Mouse (Mus musculus) right cerebral cortex, adult 18-20 months (tissue): ENCODE results near the gene Klhl5.

Experiments used
- DNase-seq: peaks from one replicate; pipeline ENCODE4 v3.0.0; 2022; ENCODE audit warnings: mixed read lengths

The Klhl5 gene

DNA sequence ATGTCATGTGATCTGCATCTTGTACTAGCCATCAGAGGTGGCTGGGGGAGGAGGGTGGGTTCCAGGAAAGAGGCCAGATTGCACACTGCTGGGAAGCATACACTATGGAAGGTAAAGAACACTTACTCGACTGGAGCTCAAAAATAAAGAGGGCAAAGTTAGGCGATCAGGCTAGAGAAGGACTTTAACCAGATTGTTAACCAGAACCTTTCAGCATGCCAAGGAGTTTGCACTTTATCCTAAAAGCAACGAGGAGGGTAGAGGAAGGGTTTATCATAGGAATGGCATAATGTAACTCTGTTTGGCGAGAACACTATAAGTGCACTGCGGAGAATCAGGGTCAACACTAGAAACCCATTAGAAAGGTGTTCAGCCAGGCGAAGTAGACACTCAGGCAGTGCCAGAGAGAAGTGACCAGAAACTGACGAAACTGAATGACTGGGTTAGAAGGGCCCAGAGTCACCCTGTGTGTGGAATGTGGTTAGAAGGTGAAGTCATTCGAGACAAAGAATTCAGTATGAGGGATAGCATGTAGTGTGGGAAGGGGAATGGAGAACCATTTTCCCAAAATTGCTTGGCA is 43.1 kb downstream of the Klhl5 start:
- no peak for DNase-seq

DNA sequence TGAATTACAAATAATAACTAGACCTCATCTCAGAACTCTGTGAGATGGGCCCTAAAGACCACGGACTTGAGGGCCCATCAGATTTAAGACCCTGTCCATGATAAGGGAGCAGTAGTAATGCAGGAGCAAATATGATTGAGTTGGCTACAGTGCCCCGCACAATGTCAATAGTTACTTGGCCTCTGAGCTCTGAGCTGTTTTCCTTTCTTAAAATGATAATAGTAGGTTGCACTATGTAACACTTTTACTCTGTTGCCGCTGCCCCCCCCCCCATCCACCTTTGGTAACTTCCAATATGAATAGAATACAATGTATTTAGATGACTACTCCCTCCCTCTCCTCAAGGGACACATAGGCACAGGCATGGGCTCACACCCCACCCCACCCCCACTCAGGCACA is 43.9 kb downstream of the Klhl5 start:
- DNase-seq, result no peak

DNA sequence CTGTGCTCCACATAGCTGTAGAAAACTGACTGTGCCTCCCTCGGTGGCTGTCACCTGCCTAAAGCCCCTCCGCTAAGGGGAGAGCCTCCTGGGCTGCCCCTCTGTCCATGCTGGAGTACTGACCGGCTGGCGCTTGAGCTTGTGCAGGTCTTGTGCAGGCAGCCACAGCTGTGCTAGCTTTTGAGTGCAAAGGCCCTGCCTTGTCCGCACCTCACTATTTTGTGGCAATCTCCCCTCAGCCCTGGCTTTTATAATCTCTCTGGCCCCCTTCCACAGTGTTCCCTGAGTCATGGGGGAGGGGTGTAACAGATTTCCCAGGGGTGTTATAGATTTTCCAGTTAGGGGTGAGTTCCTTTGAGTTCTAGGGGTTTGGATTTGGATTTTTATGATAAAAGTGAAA is 44.4 kb downstream of the Klhl5 start:
- no peak for DNase-seq

DNA sequence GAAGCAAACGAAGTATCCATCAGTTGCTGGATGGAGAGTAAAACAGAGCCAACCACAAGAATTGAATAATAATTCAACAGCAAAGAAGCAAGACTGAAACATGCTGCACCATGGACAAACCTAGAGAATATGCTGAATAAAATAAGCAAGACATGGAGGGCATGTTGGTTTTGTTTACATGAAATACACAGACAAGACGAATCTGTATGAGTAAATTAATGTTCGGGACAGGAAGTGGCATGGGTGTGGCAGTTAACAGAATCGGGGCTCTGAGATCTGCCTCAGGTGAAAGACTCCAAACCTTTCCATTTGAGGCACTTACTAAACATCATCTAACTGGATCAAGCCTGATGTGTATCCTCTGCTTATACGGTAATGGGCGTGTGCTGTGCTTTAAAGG is 46.9 kb downstream of the Klhl5 start:
- no peak for DNase-seq

- DNase-seq, result no peak
These were observed 49.5 kb downstream of the Klhl5 start for GRCm38 (mm10) chr5:65156853-65157252.

DNA sequence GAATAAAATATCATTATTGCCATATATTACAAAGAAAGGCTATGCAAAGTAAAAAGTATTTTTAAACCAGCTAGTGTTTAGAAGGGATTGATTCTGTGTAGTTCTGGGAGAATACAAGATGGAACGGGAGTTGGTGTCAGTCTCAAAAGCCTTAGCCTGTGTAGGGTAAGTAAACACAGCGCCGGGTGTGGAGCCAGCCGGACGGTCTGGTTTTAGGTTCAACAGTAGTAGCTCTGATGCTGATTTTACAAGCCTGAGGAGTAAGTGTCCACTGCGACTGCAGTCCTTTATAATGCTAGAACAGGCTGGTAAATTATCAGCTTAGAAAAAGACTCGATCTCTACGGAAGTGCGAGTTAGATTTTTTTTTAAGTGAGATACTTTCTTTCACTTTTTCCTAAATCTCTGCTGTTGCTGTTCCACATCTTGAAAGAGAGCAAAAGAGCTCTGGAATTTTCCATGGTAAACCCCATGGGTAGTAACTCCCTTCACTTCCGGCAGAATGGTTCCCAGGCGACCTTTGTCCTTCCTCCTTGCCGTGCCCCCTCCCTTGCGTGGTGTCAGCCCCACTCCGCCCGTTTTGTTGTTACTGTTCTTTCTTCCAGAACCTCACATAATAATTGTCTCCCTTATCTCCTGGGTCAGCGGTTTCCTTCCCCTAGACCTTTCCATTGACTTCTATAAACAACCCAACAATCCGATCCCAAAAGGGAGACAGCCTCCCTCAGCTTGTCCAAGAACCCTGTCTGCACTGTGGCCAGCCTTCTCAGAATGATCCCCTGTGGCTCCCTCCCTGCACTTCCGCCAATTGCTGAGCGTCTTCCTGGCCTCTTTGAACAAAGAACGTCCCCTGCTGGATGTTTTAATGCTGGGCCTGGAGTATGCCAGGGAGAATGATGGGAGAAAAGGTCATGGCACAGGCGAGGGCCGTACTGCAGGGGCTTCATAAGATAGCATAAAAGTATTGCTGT is 50.4 kb downstream of the Klhl5 start:
- no peak for DNase-seq

GRCm38 (mm10) chr5:65158696-65159305 is 51.5 kb downstream of the Klhl5 start:
- peak; percentile 56 for DNase-seq

DNA sequence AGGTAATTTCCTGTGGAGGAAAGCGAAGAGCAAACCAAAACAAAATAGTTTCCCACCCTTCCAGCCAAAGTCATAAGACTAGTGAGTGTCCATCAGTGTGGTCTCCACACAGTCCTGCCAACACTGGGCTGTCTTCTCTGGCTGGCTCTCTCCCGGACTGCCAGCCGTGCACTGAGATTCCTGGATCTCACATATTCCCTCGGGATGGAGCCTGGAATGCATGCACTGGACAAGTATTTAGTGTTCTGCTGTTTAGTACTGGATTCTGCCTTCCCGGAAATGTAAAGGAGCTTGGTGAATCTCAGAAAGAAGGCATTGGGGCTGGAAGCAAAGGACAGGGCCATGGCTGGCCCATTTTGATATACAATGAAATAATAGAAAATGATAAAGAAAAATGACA is 55.7 kb downstream of the Klhl5 start:
- DNase-seq, result no peak

DNA sequence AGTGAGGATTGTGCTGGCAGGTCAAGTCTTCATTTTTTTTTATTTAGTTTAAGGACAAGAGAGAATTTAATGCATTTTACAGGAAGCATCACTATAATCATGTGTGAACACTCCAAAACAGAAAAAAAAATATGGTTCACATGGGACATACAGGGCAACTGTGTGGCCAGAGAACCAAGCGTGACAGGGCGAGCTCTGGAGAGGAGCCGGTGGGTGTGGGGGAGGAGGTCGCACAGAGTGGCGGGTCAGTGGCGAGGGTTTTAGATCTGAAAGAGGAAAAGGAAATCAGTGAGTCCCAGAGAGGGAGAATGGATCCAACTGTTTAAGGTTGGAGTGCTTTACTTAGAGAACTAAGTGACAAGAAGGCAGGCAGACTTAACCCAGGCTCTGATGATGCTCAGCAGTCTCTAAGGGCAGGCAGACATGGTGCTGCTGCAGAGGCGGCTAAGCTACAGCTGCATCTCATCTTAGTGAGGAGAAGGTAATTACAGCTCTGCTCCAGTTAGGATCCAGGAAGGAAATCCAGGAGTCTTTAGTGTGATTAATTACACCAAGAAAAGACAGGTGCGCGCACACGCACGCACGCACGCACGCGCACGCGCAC is 56.3 kb downstream of the Klhl5 start:
- no peak for DNase-seq

- DNase-seq, result no peak
These were observed 62.9 kb downstream of the Klhl5 start for GRCm38 (mm10) chr5:65170206-65170605.

DNA sequence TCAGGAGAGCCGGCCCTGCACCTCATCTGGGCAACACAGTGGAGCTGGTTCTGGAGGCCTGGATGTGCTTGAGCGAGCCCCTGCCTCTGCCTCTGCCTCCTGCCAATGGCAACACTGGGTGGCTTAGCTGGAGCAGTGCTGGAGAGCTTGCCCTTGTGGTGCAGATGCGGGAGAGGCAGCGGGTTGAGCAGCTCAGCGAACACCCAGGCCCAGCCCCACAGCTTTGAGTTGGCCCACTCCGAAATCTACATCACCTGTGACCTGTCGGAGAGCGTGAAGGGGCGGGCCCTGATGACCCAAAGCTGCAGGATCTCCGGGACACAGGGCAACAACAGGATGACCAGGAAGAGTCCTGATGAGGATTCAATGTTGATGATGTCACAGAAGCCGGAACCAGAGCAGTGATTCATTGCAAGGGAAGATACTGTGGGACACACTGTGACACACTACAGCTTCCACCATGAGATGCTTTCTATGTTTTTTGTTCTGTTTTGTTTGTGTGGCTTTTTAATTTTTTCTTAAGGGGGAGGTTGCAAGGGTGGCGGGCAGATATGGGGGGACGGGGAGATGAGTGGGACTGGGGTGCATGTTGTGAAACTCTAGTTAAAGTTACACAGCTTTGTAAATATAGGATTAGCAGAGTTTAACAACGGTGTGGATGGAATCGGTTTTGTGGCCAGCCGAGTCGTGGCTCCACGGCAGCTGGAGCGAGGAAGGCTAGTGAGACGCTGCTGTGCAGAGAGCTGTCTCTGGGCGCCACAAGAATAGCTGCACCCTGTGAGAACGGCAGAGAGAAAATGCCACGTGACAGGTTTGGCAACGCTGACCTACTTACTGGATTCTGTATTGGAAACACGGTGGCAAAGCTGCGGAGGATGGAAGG is 67.9 kb downstream of the Klhl5 start:
- peak; percentile 86 for DNase-seq

DNA sequence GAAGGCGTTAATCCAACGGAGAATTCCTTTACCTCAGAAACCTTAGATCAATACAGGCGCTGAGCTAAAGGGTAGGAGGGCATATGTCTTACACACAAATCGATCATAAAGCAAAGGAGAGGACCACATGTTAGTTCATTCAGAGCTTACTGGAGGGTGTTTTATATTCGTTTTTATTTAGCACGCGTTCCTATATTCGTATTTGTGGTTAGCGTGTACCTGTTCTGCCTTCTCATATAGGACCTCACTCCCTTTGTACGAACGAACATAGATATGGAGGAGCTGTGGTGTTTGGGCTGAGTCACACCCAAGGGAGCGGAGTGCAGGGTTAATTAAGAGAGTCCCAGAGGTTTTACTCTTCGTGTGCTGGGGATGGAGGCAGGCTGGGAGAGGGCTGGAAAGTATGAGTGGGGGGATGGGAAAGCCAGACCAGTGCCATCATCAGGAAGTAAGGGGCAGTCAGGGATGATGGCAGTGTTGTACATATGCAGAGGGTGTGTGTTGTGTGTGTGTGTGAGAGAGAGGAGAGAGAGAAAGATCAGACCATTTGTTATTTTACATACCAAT is 68.7 kb downstream of the Klhl5 start:
- DNase-seq, result no peak

- no peak for DNase-seq
These were observed 69.7 kb downstream of the Klhl5 start for GRCm38 (mm10) chr5:65177026-65177514.

- no peak for DNase-seq
These were observed 71.1 kb downstream of the Klhl5 start for GRCm38 (mm10) chr5:65178477-65178876.

DNA sequence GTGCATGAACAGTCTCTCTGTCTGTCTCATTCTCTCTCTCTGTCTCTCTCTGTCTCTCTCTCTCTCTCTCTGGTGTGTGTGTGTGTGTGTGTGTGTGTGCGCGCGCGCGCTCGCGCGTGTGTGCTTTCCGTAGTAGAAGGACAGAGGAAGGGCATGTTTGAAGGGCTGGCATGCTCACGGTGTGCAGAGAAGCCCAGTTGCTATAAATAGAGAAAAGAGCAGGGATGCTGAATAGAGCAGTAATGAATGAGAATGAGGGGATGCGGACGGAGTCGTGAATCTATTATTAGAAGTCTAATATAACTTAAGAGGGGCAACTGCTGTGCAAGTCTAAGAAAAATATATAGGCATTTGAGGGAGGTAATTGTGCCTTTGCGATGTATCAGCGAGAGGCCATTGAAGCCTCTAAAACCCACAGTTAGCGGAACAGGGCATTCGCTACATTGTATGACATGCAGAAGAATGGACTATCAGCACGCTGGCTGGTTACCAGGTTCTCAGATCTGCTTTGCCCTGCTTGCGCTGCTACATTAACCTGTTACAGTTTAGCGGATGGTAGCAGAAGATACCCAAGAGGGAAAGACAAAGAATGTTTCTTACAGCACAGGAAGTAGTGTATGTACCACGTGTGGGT is 73.9 kb downstream of the Klhl5 start:
- DNase-seq, result no peak

- DNase-seq, result no peak
These were observed 74.4 kb downstream of the Klhl5 start for GRCm38 (mm10) chr5:65181794-65182169.

GRCm38 (mm10) chr5:65182268-65182667 is 74.9 kb downstream of the Klhl5 start:
- DNase-seq, result no peak

DNA sequence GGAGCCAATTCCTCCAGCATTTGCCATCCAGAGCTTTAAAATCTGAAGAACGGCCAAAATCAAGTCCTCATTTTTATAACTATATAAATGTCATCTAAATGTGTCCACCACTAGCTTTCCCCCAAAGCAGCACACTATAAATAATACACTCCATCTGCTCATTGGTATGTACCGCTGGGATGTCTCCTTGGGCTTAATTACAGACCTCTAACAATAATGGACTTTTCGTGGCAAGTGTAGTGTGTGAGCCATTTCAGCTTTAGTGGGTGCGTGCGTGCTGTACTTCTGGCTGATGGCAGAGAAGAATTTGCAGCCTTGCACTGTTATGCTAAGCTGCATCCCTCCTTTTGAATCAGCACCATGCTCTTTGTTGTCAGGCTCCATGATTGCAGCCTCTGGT is 84.3 kb downstream of the Klhl5 start:
- no peak for DNase-seq

- DNase-seq, result peak; percentile 57
These were observed 87.1 kb downstream of the Klhl5 start for GRCm38 (mm10) chr5:65194441-65194840.

DNA sequence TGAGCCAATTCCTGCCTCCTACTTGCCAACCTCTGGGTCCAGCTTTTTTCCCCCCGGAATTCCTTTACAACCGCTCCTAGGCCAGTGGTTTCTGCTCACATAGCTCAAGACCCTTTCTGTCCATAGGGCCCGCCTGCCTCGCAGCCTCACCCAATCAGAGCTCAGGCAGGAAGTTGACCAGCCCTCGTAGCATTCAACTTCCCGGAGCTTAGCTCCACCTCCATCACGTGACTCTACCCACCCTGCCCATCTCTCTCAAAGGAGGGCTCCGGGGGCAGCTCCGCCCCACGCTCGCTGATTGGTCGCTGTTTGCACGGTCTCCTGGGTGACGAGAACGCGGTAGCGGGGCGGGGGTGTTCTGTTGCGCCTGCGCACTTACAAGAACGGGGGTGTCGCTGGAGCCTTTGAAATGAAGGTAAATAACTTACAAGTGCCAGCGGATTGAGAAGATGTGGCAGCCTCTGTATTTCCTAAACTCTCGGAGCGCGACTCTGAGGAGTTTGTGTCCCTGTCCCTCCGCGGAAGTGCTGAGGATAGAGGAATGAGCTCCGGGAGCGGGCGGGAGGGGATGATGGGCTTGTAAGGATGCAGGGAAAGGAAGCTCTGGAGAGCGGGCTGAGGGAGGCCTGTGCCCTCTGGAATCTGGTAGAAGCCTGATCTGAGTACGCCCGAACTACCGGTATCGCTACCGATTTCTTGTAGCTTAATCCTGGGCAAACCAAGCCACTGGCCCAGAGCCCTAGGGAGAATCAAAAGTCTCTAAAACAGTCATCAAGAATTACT is 92.2 kb downstream of the Klhl5 start, which contains the start of gene Wdr19:
Wdr19 (plus strand) TSS at position 351 of the 783 bp plus-strand sequence.
- peak; percentile 100 for DNase-seq
